Mouse (Mus musculus): ENCODE results near the gene Gemin2. TPM values are rescaled to one million over a fixed set of nuclear protein-coding genes. Genes with fewer than 3 reads are reported as not detected.

The Gemin2 gene
- polyA plus RNA-seq, 1 experiment: 12.8 TPM

GRCm38 (mm10) chr12:59011275-59011843, 1.8 kb upstream of the Gemin2 start:
- peak overlapping the region; percentile 92 for H3ac ChIP-seq (ENCODE audit: control insufficient read depth, insufficient read length, low read depth)
- H3K36me3 ChIP-seq (ENCODE audit: control insufficient read depth, insufficient read depth): peaks cover 26% of the 10 kb centered on the region
- H3K4me3 ChIP-seq (ENCODE audit: insufficient read depth, poor library complexity, severe bottlenecking): peak overlapping the region; percentile 82
- no peaks in the 10 kb centered on the region for H3K27me3 ChIP-seq (ENCODE audit: control insufficient read depth, insufficient read depth, insufficient read length)
- H3K79me3 ChIP-seq (ENCODE audit: low read depth): peaks cover 20% of the 10 kb centered on the region
- no peak for TF ChIP-seq USF1 (IDR thresholded peaks at IDR 0.05; ENCODE audit: low read depth)
- no peak for TF ChIP-seq MYOD1 (IDR thresholded peaks at IDR 0.05; ENCODE audit: control insufficient read depth, insufficient read length, low read depth)
- no peak for TF ChIP-seq CEBPB (IDR thresholded peaks at IDR 0.05; ENCODE audit: low read depth)
- no peak for TF ChIP-seq CTCF (IDR thresholded peaks at IDR 0.05; ENCODE audit: control insufficient read depth, insufficient read depth, insufficient read length)
- no peak for TF ChIP-seq MYOG (IDR thresholded peaks at IDR 0.05; ENCODE audit: control insufficient read depth, extremely low read depth, insufficient read length)
- no peak for TF ChIP-seq MAX (IDR thresholded peaks at IDR 0.05)
- TF ChIP-seq FOSL1 (IDR thresholded peaks at IDR 0.05; ENCODE audit: insufficient read depth, low read length, poor library complexity, severe bottlenecking): no peak
- peaks cover 48% of the 10 kb centered on the region for H3K79me2 ChIP-seq (ENCODE audit: control insufficient read depth, insufficient read depth)

GRCm38 (mm10) chr12:59011844-59012709, 1.1 kb upstream of the Gemin2 start, which contains the start of gene Sec23a:
Gene Sec23a, minus strand, starts transcription at chr12:59012017.
- Histone ChIP-seq H3K79me2 (ENCODE audit: control insufficient read depth, insufficient read depth) (peaks cover 48% of the 10 kb centered on the region), H3ac (ENCODE audit: control insufficient read depth, insufficient read length, low read depth) (peak within 1 kb of the TSS; percentile 92), H3K79me3 (ENCODE audit: low read depth) (peaks cover 20% of the 10 kb centered on the region), H3K36me3 (ENCODE audit: control insufficient read depth, insufficient read depth) (peaks cover 25% of the 10 kb centered on the region), H3K27me3 (ENCODE audit: control insufficient read depth, insufficient read depth, insufficient read length) (no peaks in the 10 kb centered on the region), H3K4me3 (ENCODE audit: insufficient read depth, poor library complexity, severe bottlenecking) (peak within 1 kb of the TSS; percentile 82)
- TF ChIP-seq MAX (IDR thresholded peaks at IDR 0.05) (no peak), CTCF (IDR thresholded peaks at IDR 0.05; ENCODE audit: control insufficient read depth, insufficient read depth, insufficient read length) (no peak), USF1 (IDR thresholded peaks at IDR 0.05; ENCODE audit: low read depth) (no peak), MYOG (IDR thresholded peaks at IDR 0.05; ENCODE audit: control insufficient read depth, extremely low read depth, insufficient read length) (no peak), FOSL1 (IDR thresholded peaks at IDR 0.05; ENCODE audit: insufficient read depth, low read length, poor library complexity, severe bottlenecking) (no peak), CEBPB (IDR thresholded peaks at IDR 0.05; ENCODE audit: low read depth) (no peak), MYOD1 (IDR thresholded peaks at IDR 0.05; ENCODE audit: control insufficient read depth, insufficient read length, low read depth) (no peak)

- Histone ChIP-seq H3K79me3 (ENCODE audit: low read depth) (peaks cover 20% of the 10 kb centered on the region), H3K4me3 (ENCODE audit: insufficient read depth, poor library complexity, severe bottlenecking) (peak overlapping the region; percentile 82), H3K27me3 (ENCODE audit: control insufficient read depth, insufficient read depth, insufficient read length) (no peaks in the 10 kb centered on the region), H3ac (ENCODE audit: control insufficient read depth, insufficient read length, low read depth) (peak overlapping the region; percentile 48), H3K79me2 (ENCODE audit: control insufficient read depth, insufficient read depth) (peaks cover 48% of the 10 kb centered on the region), H3K36me3 (ENCODE audit: control insufficient read depth, insufficient read depth) (peaks cover 28% of the 10 kb centered on the region)
- no peak for TF ChIP-seq MAX (IDR thresholded peaks at IDR 0.05)
- no peak for TF ChIP-seq CTCF (IDR thresholded peaks at IDR 0.05; ENCODE audit: control insufficient read depth, insufficient read depth, insufficient read length)
- TF ChIP-seq MYOD1 (IDR thresholded peaks at IDR 0.05; ENCODE audit: control insufficient read depth, insufficient read length, low read depth): no peak
- no peak for TF ChIP-seq USF1 (IDR thresholded peaks at IDR 0.05; ENCODE audit: low read depth)
- TF ChIP-seq CEBPB (IDR thresholded peaks at IDR 0.05; ENCODE audit: low read depth): no peak
- no peak for TF ChIP-seq FOSL1 (IDR thresholded peaks at IDR 0.05; ENCODE audit: insufficient read depth, low read length, poor library complexity, severe bottlenecking)
- TF ChIP-seq MYOG (IDR thresholded peaks at IDR 0.05; ENCODE audit: control insufficient read depth, extremely low read depth, insufficient read length): no peak
Observed at GRCm38 (mm10) chr12:59012710-59013091, 492 bp upstream of the Gemin2 start.

- Histone ChIP-seq H3ac (ENCODE audit: control insufficient read depth, insufficient read length, low read depth) (no peak overlapping the region), H3K27me3 (ENCODE audit: control insufficient read depth, insufficient read depth, insufficient read length) (no peaks in the 10 kb centered on the region), H3K79me3 (ENCODE audit: low read depth) (peaks cover 3% of the 10 kb centered on the region), H3K79me2 (ENCODE audit: control insufficient read depth, insufficient read depth) (peaks cover 17% of the 10 kb centered on the region), H3K36me3 (ENCODE audit: control insufficient read depth, insufficient read depth) (peaks cover 74% of the 10 kb centered on the region), H3K4me3 (ENCODE audit: insufficient read depth, poor library complexity, severe bottlenecking) (no peak overlapping the region)
- TF ChIP-seq CEBPB (IDR thresholded peaks at IDR 0.05; ENCODE audit: low read depth) (no peak), MAX (IDR thresholded peaks at IDR 0.05) (no peak), MYOG (IDR thresholded peaks at IDR 0.05; ENCODE audit: control insufficient read depth, extremely low read depth, insufficient read length) (no peak), CTCF (IDR thresholded peaks at IDR 0.05; ENCODE audit: control insufficient read depth, insufficient read depth, insufficient read length) (no peak), FOSL1 (IDR thresholded peaks at IDR 0.05; ENCODE audit: insufficient read depth, low read length, poor library complexity, severe bottlenecking) (no peak), MYOD1 (IDR thresholded peaks at IDR 0.05; ENCODE audit: control insufficient read depth, insufficient read length, low read depth) (no peak), USF1 (IDR thresholded peaks at IDR 0.05; ENCODE audit: low read depth) (no peak)
Observed at GRCm38 (mm10) chr12:59017970-59018369, 4.8 kb downstream of the Gemin2 start.

- no peak overlapping the region for H3K4me3 ChIP-seq (ENCODE audit: insufficient read depth, poor library complexity, severe bottlenecking)
- no peak overlapping the region for H3ac ChIP-seq (ENCODE audit: control insufficient read depth, insufficient read length, low read depth)
- no peaks in the 10 kb centered on the region for H3K79me3 ChIP-seq (ENCODE audit: low read depth)
- no peaks in the 10 kb centered on the region for H3K27me3 ChIP-seq (ENCODE audit: control insufficient read depth, insufficient read depth, insufficient read length)
- TF ChIP-seq CEBPB (IDR thresholded peaks at IDR 0.05; ENCODE audit: low read depth) (no peak), MAX (IDR thresholded peaks at IDR 0.05) (no peak), MYOG (IDR thresholded peaks at IDR 0.05; ENCODE audit: control insufficient read depth, extremely low read depth, insufficient read length) (no peak), MYOD1 (IDR thresholded peaks at IDR 0.05; ENCODE audit: control insufficient read depth, insufficient read length, low read depth) (no peak)
- peaks cover under 1% of the 10 kb centered on the region for H3K79me2 ChIP-seq (ENCODE audit: control insufficient read depth, insufficient read depth)
- H3K36me3 ChIP-seq (ENCODE audit: control insufficient read depth, insufficient read depth): peaks cover 83% of the 10 kb centered on the region
Observed at GRCm38 (mm10) chr12:59019891-59020290, 6.7 kb downstream of the Gemin2 start.

Data from C2C12 (cell line).